ENCODE assay signal across 23 mouse cellular contexts in the genomic region with DNA sequence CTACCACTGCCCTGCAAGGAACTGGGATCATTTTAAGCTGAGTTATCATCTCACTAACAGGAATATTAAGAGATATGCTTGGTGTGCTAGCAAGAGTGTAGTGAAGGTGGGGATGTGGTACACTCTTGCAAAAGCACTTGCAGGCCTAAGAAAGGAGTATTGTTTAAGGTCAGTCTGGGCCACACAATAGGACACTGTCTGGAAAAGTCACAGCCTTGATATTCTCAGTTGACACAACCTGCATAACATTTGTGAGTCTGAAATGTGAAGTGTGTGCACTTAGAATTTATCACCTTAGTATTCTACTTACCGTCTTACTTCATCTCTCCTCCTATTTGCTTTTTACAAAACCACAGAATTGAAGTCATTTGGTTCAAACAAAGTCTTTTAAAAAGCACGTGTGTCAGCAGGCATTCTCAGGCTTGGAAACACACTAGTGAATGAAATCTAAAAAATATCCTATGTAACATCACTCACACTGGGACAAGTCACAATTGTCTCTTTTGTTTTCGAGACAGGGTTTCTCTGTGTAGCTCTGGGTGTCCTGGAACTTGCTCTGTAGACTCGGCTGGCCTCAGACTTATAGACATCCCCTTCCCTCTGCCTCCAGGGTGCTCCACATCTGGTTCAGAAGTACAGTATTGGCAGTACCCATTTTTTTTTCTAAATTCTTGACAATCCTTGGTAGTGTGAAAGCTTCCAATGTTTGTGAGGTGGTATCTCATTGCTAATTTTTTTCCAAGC. TPM values are rescaled to one million over a fixed set of nuclear protein-coding genes. Genes with fewer than 3 reads are reported as not detected.
"Had no signal": no experiment of that assay in that cellular context is flagged by ENCODE, and none has a peak within 500 bp of the region (broad histone marks: within the 10 kb centered on the region; RNA-seq: fewer than 3 reads in every experiment).

No protein-coding gene starts in this region.

- H3K4me1 ChIP-seq: limb, embryonic 12.5 days; limb, embryonic 15.5 days; midbrain, embryonic 12.5 days; midbrain, embryonic 15.5 days; neural tube, embryonic 12.5 days; neural tube, embryonic 15.5 days; stomach, embryonic 15.5 days had no signal

- H3K9me3 ChIP-seq: limb, embryonic 12.5 days; limb, embryonic 15.5 days; midbrain, embryonic 12.5 days; midbrain, embryonic 15.5 days; neural tube, embryonic 12.5 days; neural tube, embryonic 15.5 days; stomach, embryonic 15.5 days had no signal

- H3K27ac ChIP-seq: limb, embryonic 12.5 days; limb, embryonic 15.5 days; liver, embryonic 14.5 days; midbrain, embryonic 12.5 days; midbrain, embryonic 15.5 days; neural tube, embryonic 12.5 days; neural tube, embryonic 15.5 days; stomach, embryonic 15.5 days had no signal

- H3K27me3 ChIP-seq: limb, embryonic 12.5 days; limb, embryonic 15.5 days; midbrain, embryonic 12.5 days; midbrain, embryonic 15.5 days; neural tube, embryonic 12.5 days; neural tube, embryonic 15.5 days; stomach, embryonic 15.5 days had no signal

- H3K36me3 ChIP-seq: limb, embryonic 12.5 days; limb, embryonic 15.5 days; midbrain, embryonic 12.5 days; midbrain, embryonic 15.5 days; neural tube, embryonic 12.5 days; neural tube, embryonic 15.5 days; stomach, embryonic 15.5 days had no signal

- H3K4me3 ChIP-seq: limb, embryonic 12.5 days; limb, embryonic 15.5 days; midbrain, embryonic 12.5 days; midbrain, embryonic 15.5 days; neural tube, embryonic 12.5 days; neural tube, embryonic 15.5 days; stomach, embryonic 15.5 days had no signal

- H3K9ac ChIP-seq: limb, embryonic 12.5 days; limb, embryonic 15.5 days; liver, embryonic 14.5 days; liver, postnatal 0 days; midbrain, embryonic 12.5 days; midbrain, embryonic 15.5 days; neural tube, embryonic 12.5 days; neural tube, embryonic 15.5 days; stomach, embryonic 15.5 days had no signal

- DNase-seq: kidney, adult 18-20 months; kidney, adult 9 months; kidney, postnatal 14 days; kidney, postnatal 4 days; left cerebral cortex, postnatal 4 days; liver, postnatal 0 days; lung, postnatal 4 days; retina, postnatal 1 day; right cerebral cortex, postnatal 25 days; spleen, adult 18-20 months; thymus, adult 2 months; thymus, postnatal 25 days had no signal

- ATAC-seq: inflammation-experienced regulatory T-cells, adult 6 months; intestine, embryonic 16.5 days; liver, postnatal 0 days; midbrain, embryonic 15.5 days had no signal

- H3K4me2 ChIP-seq: limb, embryonic 12.5 days; limb, embryonic 15.5 days; liver, embryonic 11.5 days; midbrain, embryonic 12.5 days; midbrain, embryonic 15.5 days; neural tube, embryonic 12.5 days; neural tube, embryonic 15.5 days; stomach, embryonic 15.5 days had no signal

RNA-seq across cellular contexts. Expression of gene Fmo4, which starts 42.0 kb away (rescaled TPM):
- polyA plus RNA-seq: inflammation-experienced regulatory T-cells, adult 6 months had no signal
